Mouse (Mus musculus): ENCODE measurements around the gene Gm572. TPM values are rescaled to one million over a fixed set of nuclear protein-coding genes. Genes with fewer than 3 reads are reported as not detected.

The Gm572 gene
- polyA plus RNA-seq, 1 experiment from 2014 or later: not detected

DNA sequence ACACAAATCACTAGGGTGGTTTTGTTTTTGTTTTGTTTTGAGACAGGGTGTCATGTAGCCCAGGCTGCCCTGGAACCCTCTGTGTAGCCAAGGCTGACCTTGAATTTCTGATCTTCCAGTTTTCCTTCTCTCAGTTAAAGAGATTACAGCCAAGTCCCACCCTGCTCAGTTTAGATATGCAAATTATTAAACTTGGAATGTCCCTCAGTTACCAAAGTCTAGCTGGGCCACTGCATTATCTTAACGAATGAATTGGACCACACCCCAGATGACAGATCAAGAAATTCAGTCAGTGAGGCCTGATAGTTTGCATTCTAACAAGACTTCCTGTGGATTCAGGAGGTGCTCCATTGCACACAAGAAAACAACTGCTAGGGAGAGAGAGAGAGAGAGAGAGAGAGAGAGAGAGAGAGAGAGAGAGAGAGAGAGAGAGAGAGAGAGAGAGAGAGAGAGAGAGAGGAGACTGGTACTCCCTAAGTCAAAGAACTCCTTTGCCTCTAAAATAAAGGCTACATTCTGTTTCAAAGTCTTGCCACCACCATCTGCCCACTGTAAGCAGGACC, 37.5 kb downstream of the Gm572 start:
- no peaks in the 10 kb centered on the region; the same call in 1 of the 2 replicates for H3K4me1 ChIP-seq (replicated peaks; ENCODE audit: control insufficient read depth, insufficient read depth, low read length)
- H3K27me3 ChIP-seq (ENCODE audit: control insufficient read depth, insufficient read depth, low read length): no peaks in the 10 kb centered on the region
- H3K9me3 ChIP-seq (ENCODE audit: control insufficient read depth, low read length): no peaks in the 10 kb centered on the region
- no peak overlapping the region for H3K4me2 ChIP-seq (ENCODE audit: low read depth, low read length, severe bottlenecking)
- no peak for DNase-seq (ENCODE audit: low spot score)
- WGBS: 74% methylated on average over 1 of the region's 1 CpGs
- no peaks in the 10 kb centered on the region for H3K36me3 ChIP-seq (ENCODE audit: control insufficient read depth, insufficient read depth, low read length)
- no peak for ATAC-seq (replicated peaks; ENCODE audit: low FRiP score)
- H3K9ac ChIP-seq (ENCODE audit: low read length): no peak overlapping the region
- no peak overlapping the region for H3K27ac ChIP-seq (ENCODE audit: low read depth, low read length)
- H3K4me3 ChIP-seq (ENCODE audit: low read depth, low read length): no peak overlapping the region

DNA sequence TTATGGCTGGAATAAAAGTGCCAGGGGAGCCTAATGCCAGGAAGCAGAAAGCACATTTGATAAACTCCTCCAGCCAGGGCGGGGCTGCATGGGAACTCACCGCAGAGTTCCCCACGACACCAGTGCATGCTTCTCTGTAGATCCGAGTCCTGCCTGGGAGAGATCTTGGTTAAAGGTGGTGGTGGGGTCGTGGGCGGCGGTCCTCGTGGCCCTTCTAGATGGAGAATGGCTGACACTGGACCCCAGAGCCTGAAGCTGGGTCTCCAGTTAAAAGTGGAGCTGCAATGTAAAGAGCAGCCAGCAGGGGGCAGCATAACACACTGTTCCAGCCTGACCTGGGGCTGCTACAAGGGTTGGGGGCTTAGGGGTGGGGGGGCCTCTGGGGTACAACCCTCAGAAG, 38.3 kb downstream of the Gm572 start:
- Histone ChIP-seq H3K4me2 (ENCODE audit: low read depth, low read length, severe bottlenecking) (no peak overlapping the region), H3K27ac (ENCODE audit: low read depth, low read length) (no peak overlapping the region), H3K4me1 (replicated peaks; ENCODE audit: control insufficient read depth, insufficient read depth, low read length) (peaks cover 2% of the 10 kb centered on the region), H3K4me3 (ENCODE audit: low read depth, low read length) (no peak overlapping the region), H3K27me3 (ENCODE audit: control insufficient read depth, insufficient read depth, low read length) (no peaks in the 10 kb centered on the region), H3K9me3 (ENCODE audit: control insufficient read depth, low read length) (no peaks in the 10 kb centered on the region), H3K9ac (ENCODE audit: low read length) (no peak overlapping the region), H3K36me3 (ENCODE audit: control insufficient read depth, insufficient read depth, low read length) (no peaks in the 10 kb centered on the region)
- ATAC-seq (replicated peaks; ENCODE audit: low FRiP score): 0 out of 2 replicates have a peak, but pooled peaks have one; percentile 13
- WGBS: 17% methylated on average over 8 of the region's 8 CpGs
- DNase-seq (ENCODE audit: low spot score): peak; percentile 87

DNA sequence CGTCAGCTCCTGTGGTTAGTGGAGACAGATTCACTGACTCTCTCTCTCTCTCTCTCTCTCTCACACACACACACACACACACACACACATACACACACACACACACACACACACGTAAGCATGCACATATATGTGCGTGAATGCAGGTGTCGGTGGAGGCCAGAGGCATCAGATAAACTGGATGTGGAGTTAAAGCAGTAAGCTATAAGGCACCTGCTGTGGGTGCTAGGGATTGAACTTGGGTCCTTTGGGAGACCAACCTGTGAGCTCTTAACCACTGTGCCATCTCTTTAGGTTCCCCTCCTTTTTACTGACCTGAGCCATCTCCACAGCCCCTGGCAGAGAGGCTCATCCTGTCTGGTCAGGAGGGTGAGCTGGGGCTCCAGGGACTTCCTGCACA, 39.8 kb downstream of the Gm572 start:
- no peak for DNase-seq (ENCODE audit: low spot score)
- H3K4me2 ChIP-seq (ENCODE audit: low read depth, low read length, severe bottlenecking): no peak overlapping the region
- no peak for ATAC-seq (replicated peaks; ENCODE audit: low FRiP score)
- H3K27me3 ChIP-seq (ENCODE audit: control insufficient read depth, insufficient read depth, low read length): no peaks in the 10 kb centered on the region
- H3K9ac ChIP-seq (ENCODE audit: low read length): no peak overlapping the region
- H3K4me3 ChIP-seq (ENCODE audit: low read depth, low read length): no peak overlapping the region
- H3K36me3 ChIP-seq (ENCODE audit: control insufficient read depth, insufficient read depth, low read length): no peaks in the 10 kb centered on the region
- no peaks in the 10 kb centered on the region for H3K9me3 ChIP-seq (ENCODE audit: control insufficient read depth, low read length)
- peaks cover 4% of the 10 kb centered on the region for H3K4me1 ChIP-seq (replicated peaks; ENCODE audit: control insufficient read depth, insufficient read depth, low read length)
- no peak overlapping the region for H3K27ac ChIP-seq (ENCODE audit: low read depth, low read length)
- WGBS: 92% methylated on average over 4 of the region's 4 CpGs

DNA sequence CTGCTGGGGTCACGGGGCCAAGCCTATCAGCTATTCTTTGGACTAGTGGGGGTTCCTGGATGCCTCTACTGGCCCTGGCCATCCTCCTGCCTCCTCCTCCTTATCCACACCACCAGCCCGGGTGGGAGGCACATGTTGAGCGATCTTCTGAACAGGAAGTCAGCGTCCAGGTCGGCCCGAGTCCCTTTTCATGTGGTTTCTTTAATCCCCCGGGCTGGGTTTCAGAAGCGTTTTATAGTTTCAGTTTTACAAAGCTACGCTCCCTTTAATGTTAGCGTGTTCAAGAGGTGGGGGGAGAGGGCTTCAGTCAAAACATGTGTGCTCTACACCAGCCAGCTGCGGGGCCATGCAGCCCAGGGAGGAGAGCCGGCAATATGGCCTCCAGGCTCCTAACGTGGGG, 40.4 kb downstream of the Gm572 start:
- 80% methylated on average over 13 of the region's 13 CpGs for WGBS
- H3K27ac ChIP-seq (ENCODE audit: low read depth, low read length): no peak overlapping the region
- no peaks in the 10 kb centered on the region for H3K36me3 ChIP-seq (ENCODE audit: control insufficient read depth, insufficient read depth, low read length)
- H3K4me1 ChIP-seq (replicated peaks; ENCODE audit: control insufficient read depth, insufficient read depth, low read length): peaks cover 4% of the 10 kb centered on the region
- DNase-seq (ENCODE audit: low spot score) (no peak), ATAC-seq (replicated peaks; ENCODE audit: low FRiP score) (no peak)
- no peaks in the 10 kb centered on the region for H3K9me3 ChIP-seq (ENCODE audit: control insufficient read depth, low read length)
- no peaks in the 10 kb centered on the region for H3K27me3 ChIP-seq (ENCODE audit: control insufficient read depth, insufficient read depth, low read length)
- no peak overlapping the region for H3K4me3 ChIP-seq (ENCODE audit: low read depth, low read length)
- H3K4me2 ChIP-seq (ENCODE audit: low read depth, low read length, severe bottlenecking): no peak overlapping the region
- no peak overlapping the region for H3K9ac ChIP-seq (ENCODE audit: low read length)

DNA sequence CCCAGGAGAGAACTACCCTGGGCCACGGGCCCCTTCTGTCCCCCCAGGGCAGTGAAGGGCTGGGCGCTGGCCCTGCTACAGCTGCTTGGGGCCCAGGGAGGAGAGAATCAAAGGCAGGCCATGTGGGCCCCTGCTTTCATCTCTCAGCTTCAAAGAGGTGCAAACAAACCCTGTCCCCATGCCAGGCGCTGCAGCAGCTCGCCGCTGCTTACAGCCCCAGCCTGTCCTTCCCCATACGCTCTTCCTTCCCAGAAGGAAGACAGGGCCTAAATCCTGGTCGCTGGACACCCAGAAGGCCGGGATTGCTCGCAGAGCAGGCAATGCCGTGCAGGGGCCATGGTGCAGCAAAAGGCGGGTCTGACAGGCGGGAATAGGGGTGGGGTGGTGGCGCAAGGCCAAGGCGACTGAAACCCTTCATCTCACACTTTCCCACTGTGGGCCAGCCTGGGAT, 43.4 kb downstream of the Gm572 start:
- 30% methylated on average over 14 of the region's 14 CpGs for WGBS
- Histone ChIP-seq H3K36me3 (ENCODE audit: control insufficient read depth, insufficient read depth, low read length) (no peaks in the 10 kb centered on the region), H3K4me3 (ENCODE audit: low read depth, low read length) (no peak overlapping the region), H3K27ac (ENCODE audit: low read depth, low read length) (no peak overlapping the region), H3K4me1 (replicated peaks; ENCODE audit: control insufficient read depth, insufficient read depth, low read length) (peaks cover 4% of the 10 kb centered on the region), H3K4me2 (ENCODE audit: low read depth, low read length, severe bottlenecking) (no peak overlapping the region), H3K9ac (ENCODE audit: low read length) (peak overlapping the region; percentile 32; the same call in 1 of the 2 replicates), H3K27me3 (ENCODE audit: control insufficient read depth, insufficient read depth, low read length) (no peaks in the 10 kb centered on the region), H3K9me3 (ENCODE audit: control insufficient read depth, low read length) (no peaks in the 10 kb centered on the region)
- no peak for DNase-seq (ENCODE audit: low spot score)
- ATAC-seq (replicated peaks; ENCODE audit: low FRiP score): peak; percentile 68

DNA sequence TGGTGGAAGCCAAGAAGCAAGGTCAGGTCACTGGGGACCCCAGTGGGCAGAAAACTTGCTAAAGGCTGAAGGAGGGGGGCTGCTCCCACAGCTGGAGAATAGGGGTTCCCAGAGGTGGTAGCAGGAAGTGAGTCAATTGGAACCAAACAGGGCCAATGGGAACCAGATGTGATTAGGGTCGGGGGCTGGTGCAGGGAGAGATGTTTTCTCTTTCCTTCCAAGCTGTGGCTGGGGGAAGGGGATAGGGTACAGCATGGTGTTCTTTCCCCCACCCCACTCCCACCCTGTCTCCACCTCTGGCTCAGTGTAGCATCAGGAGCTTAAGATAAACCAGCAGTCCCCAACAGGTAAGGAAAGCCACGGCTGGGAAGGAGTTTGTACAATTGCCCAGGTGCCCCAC, 45.0 kb downstream of the Gm572 start:
- Histone ChIP-seq H3K4me2 (ENCODE audit: low read depth, low read length, severe bottlenecking) (no peak overlapping the region), H3K4me1 (replicated peaks; ENCODE audit: control insufficient read depth, insufficient read depth, low read length) (peaks cover 4% of the 10 kb centered on the region), H3K27me3 (ENCODE audit: control insufficient read depth, insufficient read depth, low read length) (no peaks in the 10 kb centered on the region), H3K36me3 (ENCODE audit: control insufficient read depth, insufficient read depth, low read length) (no peaks in the 10 kb centered on the region), H3K9ac (ENCODE audit: low read length) (no peak overlapping the region), H3K4me3 (ENCODE audit: low read depth, low read length) (no peak overlapping the region), H3K9me3 (ENCODE audit: control insufficient read depth, low read length) (no peaks in the 10 kb centered on the region), H3K27ac (ENCODE audit: low read depth, low read length) (no peak overlapping the region)
- WGBS: 63% methylated on average over 2 of the region's 2 CpGs
- DNase-seq (ENCODE audit: low spot score) (no peak), ATAC-seq (replicated peaks; ENCODE audit: low FRiP score) (no peak)

DNA sequence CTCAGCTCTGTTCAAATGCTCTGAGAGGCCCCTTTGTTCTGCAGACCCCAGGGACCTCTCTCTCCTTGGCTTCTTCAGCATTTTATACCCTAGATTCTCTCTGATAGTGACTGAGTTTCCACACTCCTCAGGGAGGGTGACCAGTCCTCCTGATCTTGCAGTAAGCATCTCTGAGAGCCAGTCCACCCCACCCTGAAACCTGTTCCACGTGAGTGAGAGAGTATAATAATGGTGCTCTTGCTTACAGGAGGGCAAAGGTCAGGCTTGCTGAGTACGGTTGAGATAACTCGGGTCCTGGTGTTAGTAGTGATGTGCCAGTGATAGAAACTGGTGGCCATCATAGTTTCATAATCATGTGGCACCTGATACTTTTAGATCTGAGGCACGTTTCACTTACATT, 48.1 kb downstream of the Gm572 start:
- no peak overlapping the region for H3K9ac ChIP-seq (ENCODE audit: low read length)
- no peaks in the 10 kb centered on the region for H3K27me3 ChIP-seq (ENCODE audit: control insufficient read depth, insufficient read depth, low read length)
- no peak overlapping the region for H3K4me2 ChIP-seq (ENCODE audit: low read depth, low read length, severe bottlenecking)
- 78% methylated on average over 4 of the region's 4 CpGs for WGBS
- DNase-seq (ENCODE audit: low spot score) (no peak), ATAC-seq (replicated peaks; ENCODE audit: low FRiP score) (no peak)
- H3K4me3 ChIP-seq (ENCODE audit: low read depth, low read length): no peak overlapping the region
- no peaks in the 10 kb centered on the region for H3K9me3 ChIP-seq (ENCODE audit: control insufficient read depth, low read length)
- no peak overlapping the region for H3K27ac ChIP-seq (ENCODE audit: low read depth, low read length)
- H3K36me3 ChIP-seq (ENCODE audit: control insufficient read depth, insufficient read depth, low read length): no peaks in the 10 kb centered on the region
- H3K4me1 ChIP-seq (replicated peaks; ENCODE audit: control insufficient read depth, insufficient read depth, low read length): peaks cover 4% of the 10 kb centered on the region

DNA sequence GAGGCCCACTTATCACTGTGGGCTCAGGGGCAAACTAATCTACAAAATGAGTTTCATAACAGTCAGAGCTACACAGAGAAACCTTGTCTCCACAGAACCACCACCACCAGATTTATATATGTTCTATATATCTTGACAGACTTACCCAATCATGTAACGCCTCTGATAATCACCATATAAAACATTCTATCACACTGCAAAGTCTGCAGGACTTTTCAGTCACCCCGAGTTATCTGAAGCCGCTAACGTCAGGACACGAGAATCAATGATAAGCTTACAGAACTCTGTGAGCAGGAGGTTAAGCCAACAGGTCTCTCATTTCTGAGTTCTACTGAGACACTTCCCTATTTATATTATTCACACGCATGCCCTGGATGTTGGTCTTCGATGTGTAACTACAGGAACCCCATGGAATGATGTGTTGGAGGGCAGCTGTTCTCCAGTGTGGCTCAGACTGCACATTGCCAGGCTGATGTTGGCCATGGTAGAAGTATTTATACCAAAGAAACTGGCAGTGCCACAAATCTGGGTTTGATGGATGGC, 50.4 kb downstream of the Gm572 start:
- no peak for DNase-seq (ENCODE audit: low spot score)
- WGBS: 92% methylated on average over 7 of the region's 7 CpGs
- Histone ChIP-seq H3K36me3 (ENCODE audit: control insufficient read depth, insufficient read depth, low read length) (no peaks in the 10 kb centered on the region), H3K27me3 (ENCODE audit: control insufficient read depth, insufficient read depth, low read length) (no peaks in the 10 kb centered on the region), H3K9ac (ENCODE audit: low read length) (no peak overlapping the region), H3K4me1 (replicated peaks; ENCODE audit: control insufficient read depth, insufficient read depth, low read length) (no peaks in the 10 kb centered on the region), H3K27ac (ENCODE audit: low read depth, low read length) (no peak overlapping the region), H3K9me3 (ENCODE audit: control insufficient read depth, low read length) (no peaks in the 10 kb centered on the region), H3K4me2 (ENCODE audit: low read depth, low read length, severe bottlenecking) (no peak overlapping the region), H3K4me3 (ENCODE audit: low read depth, low read length) (no peak overlapping the region)
- ATAC-seq (replicated peaks; ENCODE audit: low FRiP score): no peak

DNA sequence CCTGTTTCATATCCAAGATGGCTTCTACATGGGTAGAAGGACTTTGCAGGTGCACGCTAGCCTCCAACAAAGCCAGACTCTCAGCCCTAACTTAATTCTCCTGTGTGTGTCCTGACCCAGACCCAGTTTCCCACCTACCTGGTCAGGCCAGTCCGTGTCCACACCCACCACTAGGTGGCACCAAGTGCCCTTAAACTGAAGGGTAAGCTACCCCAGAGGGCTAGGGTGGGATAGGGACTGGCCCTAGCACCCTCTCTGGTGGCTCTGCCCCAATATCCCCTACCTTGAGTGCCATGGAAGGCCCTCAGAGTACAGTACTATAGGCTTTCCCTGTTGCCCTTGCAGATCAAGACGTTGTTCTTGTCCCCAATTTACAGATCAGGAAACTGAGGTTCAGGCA, 61.6 kb downstream of the Gm572 start:
- Histone ChIP-seq H3K4me1 (replicated peaks; ENCODE audit: control insufficient read depth, insufficient read depth, low read length) (peaks cover 5% of the 10 kb centered on the region; the same call in 1 of the 2 replicates), H3K36me3 (ENCODE audit: control insufficient read depth, insufficient read depth, low read length) (no peaks in the 10 kb centered on the region), H3K9ac (ENCODE audit: low read length) (no peak overlapping the region), H3K4me3 (ENCODE audit: low read depth, low read length) (no peak overlapping the region), H3K4me2 (ENCODE audit: low read depth, low read length, severe bottlenecking) (no peak overlapping the region), H3K9me3 (ENCODE audit: control insufficient read depth, low read length) (no peaks in the 10 kb centered on the region), H3K27me3 (ENCODE audit: control insufficient read depth, insufficient read depth, low read length) (no peaks in the 10 kb centered on the region), H3K27ac (ENCODE audit: low read depth, low read length) (no peak overlapping the region)
- 43% methylated on average over 3 of the region's 3 CpGs for WGBS
- DNase-seq (ENCODE audit: low spot score): peak; percentile 77
- 0 out of 2 replicates have a peak, but pooled peaks have one; percentile 11 for ATAC-seq (replicated peaks; ENCODE audit: low FRiP score)

Data from forebrain, embryonic 11.5 days (tissue).